Mouse (Mus musculus): ENCODE measurements around the gene Fgf12. TPM values are rescaled to one million over a fixed set of nuclear protein-coding genes. Genes with fewer than 3 reads are reported as not detected.

The Fgf12 gene
- polyA plus RNA-seq, 1 experiment from 2014 or later: 8.0 TPM

DNA sequence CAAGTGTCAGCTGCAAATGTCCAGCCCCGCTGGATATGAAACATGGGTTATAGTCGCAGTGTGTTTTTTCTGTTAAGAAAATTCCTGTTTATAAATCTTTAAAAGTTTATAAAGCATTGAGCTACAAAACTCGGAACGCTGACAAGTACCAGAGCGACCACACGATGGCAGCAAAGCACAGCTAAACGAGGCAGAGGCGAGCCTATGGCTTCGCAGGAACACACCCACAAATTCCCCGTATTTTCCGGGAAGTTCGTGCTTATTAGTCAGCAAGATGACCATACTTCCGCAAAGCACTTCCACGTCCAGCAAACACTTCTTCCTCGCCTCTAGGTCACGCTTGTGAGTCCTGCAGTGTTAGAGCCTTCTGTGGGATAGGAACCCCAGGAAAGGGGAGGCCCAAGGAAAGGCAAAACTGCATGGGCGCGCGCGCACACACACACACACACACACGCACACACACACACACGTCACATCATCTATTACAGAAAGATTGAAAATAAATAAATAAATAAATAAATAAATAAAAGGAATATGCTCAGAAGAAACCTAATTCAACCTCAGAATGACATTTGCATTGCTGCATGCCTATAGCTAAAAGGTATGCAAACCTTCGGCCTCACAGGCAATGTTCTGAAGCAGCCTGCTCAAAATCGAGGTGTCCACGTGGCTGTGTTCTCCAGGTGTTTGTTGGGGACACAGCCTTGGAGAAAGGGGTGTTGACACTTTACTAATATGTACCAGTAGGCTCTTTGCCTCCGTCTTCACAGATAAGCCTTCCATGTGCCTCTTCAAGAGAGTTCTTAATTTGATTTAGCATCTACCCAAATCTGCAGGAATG, 159.6 kb downstream of the Fgf12 start:
- H3K9ac ChIP-seq (ENCODE audit: low read depth, low read length): peak overlapping the region; percentile 55

DNA sequence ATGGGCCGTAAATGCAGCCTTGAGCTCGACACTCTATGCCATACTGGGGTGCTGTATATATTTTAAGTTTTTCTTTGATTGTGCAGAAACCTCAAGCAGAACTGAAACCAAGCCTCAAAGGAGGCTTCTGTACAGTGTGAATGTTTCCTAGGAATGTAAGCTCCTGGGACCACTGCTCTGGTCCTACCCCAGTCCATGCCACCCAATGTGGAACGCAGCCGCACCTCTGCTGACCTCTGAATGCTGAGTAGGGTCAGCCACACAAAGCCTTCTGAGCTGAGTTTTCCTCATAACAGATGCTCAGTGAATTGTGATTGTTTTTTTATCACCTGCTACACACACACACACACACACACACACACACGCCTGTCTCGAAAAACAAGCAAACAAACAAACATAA, 160.4 kb downstream of the Fgf12 start:
- H3K36me3 ChIP-seq (ENCODE audit: control insufficient read depth, insufficient read depth, low read length): no peaks in the 10 kb centered on the region
- H3K9ac ChIP-seq (ENCODE audit: low read depth, low read length): no peak overlapping the region
- H3K27ac ChIP-seq (replicated peaks; ENCODE audit: low read depth, low read length): no peak overlapping the region
- H3K27me3 ChIP-seq (replicated peaks; ENCODE audit: control insufficient read depth, insufficient read depth, low read length): 0 out of 2 replicates have a peak, but pooled peaks cover 2% of the 10 kb centered on the region
- ATAC-seq (ENCODE audit: low read depth) (no peak), DNase-seq (ENCODE audit: low spot score) (no peak)
- no peaks in the 10 kb centered on the region for H3K9me3 ChIP-seq (ENCODE audit: control insufficient read depth, low read length)
- no peak overlapping the region for H3K4me3 ChIP-seq (ENCODE audit: low read depth, low read length)
- WGBS: 91% methylated on average over 6 of the region's 6 CpGs
- no peaks in the 10 kb centered on the region for H3K4me1 ChIP-seq (ENCODE audit: control insufficient read depth, insufficient read depth, low read length)
- H3K4me2 ChIP-seq (ENCODE audit: low read depth, low read length): no peak overlapping the region

More for the DNA sequence above, 159.6 kb downstream of the Fgf12 start:
- Histone ChIP-seq H3K27me3 (replicated peaks; ENCODE audit: control insufficient read depth, insufficient read depth, low read length) (0 out of 2 replicates have a peak, but pooled peaks cover 2% of the 10 kb centered on the region), H3K4me3 (ENCODE audit: low read depth, low read length) (peak overlapping the region; percentile 33), H3K27ac (replicated peaks; ENCODE audit: low read depth, low read length) (no peak overlapping the region), H3K9me3 (ENCODE audit: control insufficient read depth, low read length) (no peaks in the 10 kb centered on the region), H3K4me1 (ENCODE audit: control insufficient read depth, insufficient read depth, low read length) (no peaks in the 10 kb centered on the region), H3K4me2 (ENCODE audit: low read depth, low read length) (peak overlapping the region; percentile 55), H3K36me3 (ENCODE audit: control insufficient read depth, insufficient read depth, low read length) (no peaks in the 10 kb centered on the region)
- peak; percentile 91 for DNase-seq (ENCODE audit: low spot score)
- 26% methylated on average over 26 of the region's 26 CpGs for WGBS
- ATAC-seq (ENCODE audit: low read depth): peak; percentile 62

DNA sequence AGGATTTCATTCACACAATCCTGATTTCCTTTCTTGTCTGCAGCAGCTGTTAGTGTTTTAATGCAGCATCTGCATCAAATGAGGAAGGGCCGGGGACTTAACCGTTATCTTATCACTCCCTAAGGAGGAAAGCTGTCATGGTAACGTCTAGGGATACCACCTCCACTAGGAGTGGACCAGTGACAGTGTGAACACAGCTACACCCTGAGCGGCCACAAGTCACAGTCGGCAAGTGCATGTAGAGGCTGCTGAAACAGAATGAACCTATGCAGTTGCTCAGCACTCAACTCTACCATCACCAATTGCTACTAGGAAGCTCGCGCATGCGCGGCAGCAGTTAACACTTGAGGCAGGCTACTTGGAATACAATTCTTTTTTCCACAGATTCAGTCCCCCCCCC, 161.3 kb downstream of the Fgf12 start:
- WGBS: 65% methylated on average over 9 of the region's 9 CpGs
- H3K4me3 ChIP-seq (ENCODE audit: low read depth, low read length): no peak overlapping the region
- ATAC-seq (ENCODE audit: low read depth): no peak

DNA sequence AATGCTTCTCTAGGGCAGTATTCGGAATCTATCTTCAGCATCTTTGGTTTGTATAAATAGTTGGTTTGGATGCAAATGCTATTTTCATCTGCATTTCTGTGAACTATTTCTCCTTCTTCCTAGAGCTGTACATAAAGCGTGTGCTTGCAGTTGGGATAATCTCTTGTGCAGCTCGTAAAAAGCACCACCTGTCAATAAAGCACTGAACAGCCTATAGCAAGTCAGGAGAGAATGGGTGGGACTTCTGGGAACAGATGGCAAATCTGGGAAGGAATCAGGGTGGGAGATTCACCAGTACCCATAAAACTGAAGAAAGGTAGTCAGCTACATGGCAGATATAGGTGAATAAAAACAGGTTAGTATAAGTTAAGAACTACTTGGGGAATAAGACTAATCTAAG, 180.7 kb downstream of the Fgf12 start:
- no peak overlapping the region for H3K27ac ChIP-seq (replicated peaks; ENCODE audit: low read depth, low read length)
- no peak overlapping the region for H3K4me2 ChIP-seq (ENCODE audit: low read depth, low read length)
- no peaks in the 10 kb centered on the region for H3K4me1 ChIP-seq (ENCODE audit: control insufficient read depth, insufficient read depth, low read length)
- H3K27me3 ChIP-seq (replicated peaks; ENCODE audit: control insufficient read depth, insufficient read depth, low read length): no peaks in the 10 kb centered on the region
- peak; percentile 55; the same call in 1 of the 2 replicates for ATAC-seq (ENCODE audit: low read depth)
- no peak overlapping the region for H3K4me3 ChIP-seq (ENCODE audit: low read depth, low read length)
- 51% methylated on average over 3 of the region's 3 CpGs for WGBS
- no peak overlapping the region for H3K9ac ChIP-seq (ENCODE audit: low read depth, low read length)
- H3K36me3 ChIP-seq (ENCODE audit: control insufficient read depth, insufficient read depth, low read length): no peaks in the 10 kb centered on the region
- DNase-seq (ENCODE audit: low spot score): no peak
- H3K9me3 ChIP-seq (ENCODE audit: control insufficient read depth, low read length): no peaks in the 10 kb centered on the region

More for the DNA sequence above, 161.3 kb downstream of the Fgf12 start:
- Histone ChIP-seq H3K27me3 (replicated peaks; ENCODE audit: control insufficient read depth, insufficient read depth, low read length) (0 out of 2 replicates have a peak, but pooled peaks cover 2% of the 10 kb centered on the region), H3K9ac (ENCODE audit: low read depth, low read length) (no peak overlapping the region), H3K9me3 (ENCODE audit: control insufficient read depth, low read length) (no peaks in the 10 kb centered on the region), H3K27ac (replicated peaks; ENCODE audit: low read depth, low read length) (no peak overlapping the region), H3K4me2 (ENCODE audit: low read depth, low read length) (no peak overlapping the region), H3K36me3 (ENCODE audit: control insufficient read depth, insufficient read depth, low read length) (no peaks in the 10 kb centered on the region), H3K4me1 (ENCODE audit: control insufficient read depth, insufficient read depth, low read length) (no peaks in the 10 kb centered on the region)
- no peak for DNase-seq (ENCODE audit: low spot score)

DNA sequence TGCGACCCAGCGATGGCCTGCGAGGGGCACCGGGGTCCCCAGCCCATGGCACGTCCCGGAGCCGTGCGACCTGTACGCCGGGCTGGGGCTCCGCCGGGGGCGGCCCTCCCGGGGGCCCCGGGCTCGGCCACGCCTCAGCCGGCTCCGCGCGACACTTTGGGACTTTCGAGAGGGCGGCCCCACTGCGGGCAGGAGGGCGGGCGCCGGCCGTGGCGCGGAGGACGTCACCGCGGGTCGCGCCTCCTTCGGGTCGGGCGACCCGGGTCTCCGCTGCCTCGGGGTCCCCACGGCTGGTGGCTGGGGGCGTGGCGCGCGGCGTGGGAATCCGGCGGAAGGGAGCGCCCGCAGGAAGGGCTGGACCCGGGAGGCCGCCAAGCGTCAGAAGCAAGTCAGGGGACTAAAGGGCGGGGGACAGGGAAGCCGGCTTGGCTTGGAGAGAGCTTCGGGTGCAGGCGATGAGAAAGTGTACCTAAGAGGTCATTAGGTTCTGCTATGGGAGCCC, 188.1 kb downstream of the Fgf12 start:
- peak overlapping the region; percentile 37; the same call in 1 of the 2 replicates for H3K9ac ChIP-seq (ENCODE audit: low read depth, low read length)
- peaks cover 31% of the 10 kb centered on the region for H3K27me3 ChIP-seq (replicated peaks; ENCODE audit: control insufficient read depth, insufficient read depth, low read length)
- under 1% methylated on average over 29 of the region's 58 CpGs for WGBS
- H3K4me1 ChIP-seq (ENCODE audit: control insufficient read depth, insufficient read depth, low read length): no peaks in the 10 kb centered on the region
- H3K4me2 ChIP-seq (ENCODE audit: low read depth, low read length): peak overlapping the region; percentile 98
- H3K36me3 ChIP-seq (ENCODE audit: control insufficient read depth, insufficient read depth, low read length): no peaks in the 10 kb centered on the region
- H3K4me3 ChIP-seq (ENCODE audit: low read depth, low read length): peak overlapping the region; percentile 51
- ATAC-seq (ENCODE audit: low read depth) (peak; percentile 69), DNase-seq (ENCODE audit: low spot score) (no peak)
- no peaks in the 10 kb centered on the region for H3K9me3 ChIP-seq (ENCODE audit: control insufficient read depth, low read length)
- H3K27ac ChIP-seq (replicated peaks; ENCODE audit: low read depth, low read length): no peak overlapping the region

DNA sequence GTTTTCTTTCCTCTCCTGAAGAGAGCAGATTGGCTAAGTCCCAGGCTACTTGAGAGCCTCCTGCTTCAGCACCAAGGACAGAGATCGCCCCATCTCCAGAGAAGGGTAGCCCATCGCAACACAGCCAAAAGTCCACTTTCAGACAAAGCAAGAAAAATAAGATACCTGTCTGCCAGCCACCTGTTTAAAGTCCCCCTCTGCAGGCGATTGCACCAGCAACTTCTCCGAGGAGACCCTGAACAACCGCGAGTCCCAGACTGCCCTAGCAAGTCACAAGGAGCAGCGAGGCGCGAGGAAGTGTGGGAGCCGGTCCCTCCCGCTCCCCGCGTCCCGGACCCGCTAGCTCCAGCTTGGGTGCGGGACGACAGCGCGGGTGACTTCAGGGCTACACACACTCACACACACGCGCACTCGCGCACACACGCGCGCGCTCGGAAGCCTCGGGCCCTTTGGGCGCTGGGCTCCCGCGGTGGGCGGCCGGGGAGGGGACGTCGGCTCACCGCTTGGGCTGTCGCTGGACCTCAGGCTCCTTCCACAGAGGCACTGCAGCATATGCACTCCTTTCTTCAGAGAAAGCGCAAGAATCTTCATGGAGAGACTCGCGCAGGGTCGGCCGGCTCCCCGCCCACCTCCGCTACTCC, 188.7 kb downstream of the Fgf12 start:
- H3K27me3 ChIP-seq (replicated peaks; ENCODE audit: control insufficient read depth, insufficient read depth, low read length): peaks cover 31% of the 10 kb centered on the region
- peak overlapping the region; percentile 51 for H3K4me3 ChIP-seq (ENCODE audit: low read depth, low read length)
- ATAC-seq (ENCODE audit: low read depth) (peak; percentile 64), DNase-seq (ENCODE audit: low spot score) (peak; percentile 91)
- no peaks in the 10 kb centered on the region for H3K9me3 ChIP-seq (ENCODE audit: control insufficient read depth, low read length)
- H3K36me3 ChIP-seq (ENCODE audit: control insufficient read depth, insufficient read depth, low read length): no peaks in the 10 kb centered on the region
- no peak overlapping the region for H3K27ac ChIP-seq (replicated peaks; ENCODE audit: low read depth, low read length)
- H3K4me2 ChIP-seq (ENCODE audit: low read depth, low read length): peak overlapping the region; percentile 98
- peak overlapping the region; percentile 37; the same call in 1 of the 2 replicates for H3K9ac ChIP-seq (ENCODE audit: low read depth, low read length)
- no peaks in the 10 kb centered on the region for H3K4me1 ChIP-seq (ENCODE audit: control insufficient read depth, insufficient read depth, low read length)
- 1% methylated on average over 23 of the region's 45 CpGs for WGBS

DNA sequence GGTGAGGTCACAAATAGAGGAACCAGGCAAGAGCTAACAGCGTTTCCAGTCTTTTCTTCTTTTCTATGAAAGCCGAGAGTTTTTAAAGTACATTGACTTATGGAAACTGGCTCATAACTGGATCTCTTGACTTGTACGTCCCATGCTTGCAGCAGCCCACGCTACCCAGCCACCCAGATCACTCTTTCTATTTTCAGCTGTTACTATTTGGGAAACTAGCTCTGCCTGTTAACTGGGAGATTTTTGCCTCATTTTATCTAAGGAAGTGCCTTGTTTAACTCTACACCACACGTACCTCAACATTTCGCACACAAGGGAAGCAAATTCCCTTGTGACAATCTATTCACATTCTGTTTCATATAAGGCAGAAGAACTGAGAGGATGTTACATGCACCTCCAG, 190.0 kb downstream of the Fgf12 start:
- DNase-seq (ENCODE audit: low spot score): no peak

DNA sequence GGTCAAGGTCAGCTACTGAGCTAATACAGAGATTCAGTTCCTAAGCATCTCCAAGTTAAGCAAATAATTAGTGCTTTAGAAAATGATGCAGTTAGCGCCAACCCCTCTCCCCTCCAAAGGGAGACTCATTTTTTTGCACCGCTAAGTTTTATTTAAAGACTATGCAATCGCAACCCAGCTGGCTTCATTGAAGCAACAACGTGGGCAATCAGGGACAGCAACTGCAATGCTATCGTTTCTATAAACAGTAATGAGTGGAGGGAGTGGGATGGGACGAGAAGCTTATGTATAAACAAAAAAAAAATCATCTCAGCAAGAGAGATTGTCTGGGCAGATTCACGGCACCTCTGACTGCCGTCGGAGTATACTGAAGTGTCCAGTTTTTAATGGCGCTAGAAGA, 197.6 kb downstream of the Fgf12 start:
- DNase-seq (ENCODE audit: low spot score) (no peak), ATAC-seq (ENCODE audit: low read depth) (no peak)
- Histone ChIP-seq H3K27ac (replicated peaks; ENCODE audit: low read depth, low read length) (no peak overlapping the region), H3K9me3 (ENCODE audit: control insufficient read depth, low read length) (no peaks in the 10 kb centered on the region), H3K4me1 (ENCODE audit: control insufficient read depth, insufficient read depth, low read length) (no peaks in the 10 kb centered on the region), H3K4me3 (ENCODE audit: low read depth, low read length) (no peak overlapping the region), H3K27me3 (replicated peaks; ENCODE audit: control insufficient read depth, insufficient read depth, low read length) (no peaks in the 10 kb centered on the region), H3K36me3 (ENCODE audit: control insufficient read depth, insufficient read depth, low read length) (no peaks in the 10 kb centered on the region), H3K9ac (ENCODE audit: low read depth, low read length) (no peak overlapping the region), H3K4me2 (ENCODE audit: low read depth, low read length) (no peak overlapping the region)
- 82% methylated on average over 10 of the region's 10 CpGs for WGBS

More for the DNA sequence above, 190.0 kb downstream of the Fgf12 start:
- Histone ChIP-seq H3K36me3 (ENCODE audit: control insufficient read depth, insufficient read depth, low read length) (no peaks in the 10 kb centered on the region), H3K27ac (replicated peaks; ENCODE audit: low read depth, low read length) (no peak overlapping the region), H3K27me3 (replicated peaks; ENCODE audit: control insufficient read depth, insufficient read depth, low read length) (peaks cover 31% of the 10 kb centered on the region), H3K9me3 (ENCODE audit: control insufficient read depth, low read length) (no peaks in the 10 kb centered on the region), H3K4me1 (ENCODE audit: control insufficient read depth, insufficient read depth, low read length) (no peaks in the 10 kb centered on the region), H3K4me3 (ENCODE audit: low read depth, low read length) (no peak overlapping the region), H3K9ac (ENCODE audit: low read depth, low read length) (no peak overlapping the region), H3K4me2 (ENCODE audit: low read depth, low read length) (no peak overlapping the region)
- 72% methylated on average over 6 of the region's 6 CpGs for WGBS
- no peak for ATAC-seq (ENCODE audit: low read depth)
